Comparison of ENCODE assay signal across 11 mouse cellular contexts in the genomic region with DNA sequence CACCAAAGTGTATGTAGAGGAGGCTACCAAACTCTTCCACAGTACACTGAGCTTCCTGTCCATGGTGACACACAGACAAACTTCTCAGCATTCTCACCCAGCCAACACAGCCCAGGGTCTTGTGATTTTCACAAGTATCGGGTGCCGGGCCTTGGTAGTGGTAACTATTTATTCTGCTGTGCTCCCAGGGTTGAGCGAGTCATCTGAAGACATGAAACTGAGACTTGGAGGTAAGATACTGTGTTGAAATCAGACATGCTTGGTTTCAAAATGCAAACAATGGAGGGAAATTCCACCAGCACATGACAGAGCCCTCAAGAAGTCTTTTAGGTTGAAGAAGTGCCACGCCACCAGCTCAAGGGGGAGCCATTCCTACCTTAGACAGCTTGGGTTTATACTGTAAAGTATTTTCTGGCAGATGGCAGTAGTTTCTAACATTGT.
DNase-seq lines count a peak whose midpoint lies in the region; TF ChIP-seq lines count a peak whose summit lies in the region.
"Had no signal": no experiment of that assay in that cellular context is flagged by ENCODE, and none has a peak within 500 bp of the region (broad histone marks: within the 10 kb centered on the region; RNA-seq: fewer than 3 reads in every experiment).

No protein-coding gene starts in this region.

- peak; percentile 44 for TF ChIP-seq CTCF in left cerebral cortex, adult 2 months (IDR thresholded peaks at IDR 0.05)

- H3K4me1 ChIP-seq in hindbrain, embryonic 10.5 days (replicated peaks): no peaks in the 10 kb centered on the region
- H3K4me1 ChIP-seq: embryonic facial prominence, embryonic 15.5 days had no signal

- H3K4me3 ChIP-seq in left cerebral cortex, adult 2 months: no peak overlapping the region
- no peak overlapping the region for H3K4me3 ChIP-seq in hindbrain, embryonic 10.5 days
- H3K4me3 ChIP-seq: embryonic facial prominence, embryonic 15.5 days had no signal

- H3K27me3 ChIP-seq in hindbrain, embryonic 10.5 days (ENCODE audit: insufficient read depth, poor library complexity, severe bottlenecking): no peaks in the 10 kb centered on the region

- H3K9me3 ChIP-seq in hindbrain, embryonic 10.5 days: no peaks in the 10 kb centered on the region
- H3K9me3 ChIP-seq: embryonic facial prominence, embryonic 15.5 days had no signal

- WGBS in hindbrain, embryonic 10.5 days: 92% methylated on average over 4 of the region's 4 CpGs

- DNase-seq in left cerebral cortex, adult 2 months (ENCODE audit: extremely low spot score in 1 of 2, low spot score in 2 of 2): no peak
- DNase-seq in left cerebral cortex, postnatal 14 days (ENCODE audit: low spot score in 2 of 2): no peak
- DNase-seq in T-cell, adult 2 months (ENCODE audit: low spot score): peak; percentile 62
- peak; percentile 33 for DNase-seq in lung, postnatal 14 days
- DNase-seq in thymus, postnatal 0 days (ENCODE audit: low spot score): peak; percentile 14
- DNase-seq in hindbrain, embryonic 10.5 days (ENCODE audit: low spot score): no peak
- no peak for DNase-seq in yolk sac, embryonic 10.5 days (ENCODE audit: low spot score)
- no peak for DNase-seq in cerebellum, adult 11-12 months
- DNase-seq: gastrocnemius, postnatal 25 days; layer of hippocampus, adult 9-11 months had no signal

- no peak overlapping the region for H3K27ac ChIP-seq in left cerebral cortex, adult 2 months
- H3K27ac ChIP-seq in hindbrain, embryonic 10.5 days: no peak overlapping the region
- H3K27ac ChIP-seq: embryonic facial prominence, embryonic 15.5 days had no signal

- no peaks in the 10 kb centered on the region for H3K36me3 ChIP-seq in hindbrain, embryonic 10.5 days
- H3K36me3 ChIP-seq: embryonic facial prominence, embryonic 15.5 days had no signal

- intact Hi-C loops in left cerebral cortex, adult 2 months (cut with DNase I): no loop called here
- intact Hi-C loops in left cerebral cortex, postnatal 14 days (cut with DNase I): no loop called here

Comparison
In these comparisons a context has a peak if more than half of its experiments do, and no peak if none do; other contexts are left out.
1. DNase-seq: peak in T-cell, adult 2 months (single experiment), lung, postnatal 14 days (single experiment) and thymus, postnatal 0 days (single experiment); none in left cerebral cortex, adult 2 months (0 of 2), left cerebral cortex, postnatal 14 days (0 of 2), hindbrain, embryonic 10.5 days (single experiment), yolk sac, embryonic 10.5 days (single experiment) and cerebellum, adult 11-12 months (single experiment).